Mouse (Mus musculus) liver, adult (tissue): ENCODE data around the gene Patj.

Experiments used
- GATA4 ChIP-seq: IDR thresholded peaks from 2 replicates; pipeline ENCODE4 v1.6.1; 2014; ENCODE audit warnings: mild to moderate bottlenecking, low read length; ENCODE audit not compliant: insufficient replicate concordance

Patj gene

GRCm38 (mm10) chr4:98620986-98621784 is 225.6 kb downstream of the Patj start:
- TF ChIP-seq GATA4: no peak

- no peak for TF ChIP-seq GATA4
Measured at GRCm38 (mm10) chr4:98622180-98622579, 226.6 kb downstream of the Patj start.

GRCm38 (mm10) chr4:98622996-98623673 is 227.6 kb downstream of the Patj start:
- no peak for TF ChIP-seq GATA4

- TF ChIP-seq GATA4: no peak
Measured at GRCm38 (mm10) chr4:98628286-98628685, 232.7 kb downstream of the Patj start.

GRCm38 (mm10) chr4:98635140-98635837 is 239.7 kb downstream of the Patj start:
- TF ChIP-seq GATA4: no peak

- TF ChIP-seq GATA4: no peak
Measured at GRCm38 (mm10) chr4:98638731-98639130, 243.1 kb downstream of the Patj start.

- TF ChIP-seq GATA4: no peak
Measured at GRCm38 (mm10) chr4:98653650-98654049, 258.1 kb downstream of the Patj start.

GRCm38 (mm10) chr4:98654419-98654821 is 258.8 kb downstream of the Patj start:
- no peak for TF ChIP-seq GATA4

GRCm38 (mm10) chr4:98656759-98657158 is 261.2 kb downstream of the Patj start:
- no peak for TF ChIP-seq GATA4

- no peak for TF ChIP-seq GATA4
Measured at GRCm38 (mm10) chr4:98659032-98659431, 263.4 kb downstream of the Patj start.

- TF ChIP-seq GATA4: no peak
Measured at GRCm38 (mm10) chr4:98660534-98660933, 264.9 kb downstream of the Patj start.

GRCm38 (mm10) chr4:98665884-98666283 is 270.3 kb downstream of the Patj start:
- TF ChIP-seq GATA4: no peak

GRCm38 (mm10) chr4:98666451-98666850 is 270.9 kb downstream of the Patj start:
- TF ChIP-seq GATA4: no peak

- no peak for TF ChIP-seq GATA4
Measured at GRCm38 (mm10) chr4:98667009-98667408, 271.4 kb downstream of the Patj start.

GRCm38 (mm10) chr4:98677506-98677905 is 281.9 kb downstream of the Patj start:
- TF ChIP-seq GATA4: no peak
